Mouse (Mus musculus) thymus, adult 2 months (tissue): ENCODE results near the gene Cacna1s.

ENCODE experiments used
- CTCF ChIP-seq: fragments of 200-500 bp; IDR thresholded peaks from 2 replicates; pipeline ENCODE4 v1.5.1; 2012; ENCODE audit warnings: mild to moderate bottlenecking, control low read depth, low read length, moderate library complexity, borderline replicate concordance; ENCODE audit not compliant: control insufficient read depth, poor library complexity, insufficient read depth; ENCODE audit errors: extremely low read depth
- POLR2A ChIP-seq: fragments of 200-500 bp; IDR thresholded peaks from 2 replicates; pipeline ENCODE4 v1.6.1; 2012; ENCODE audit warnings: mild to moderate bottlenecking, low read length, control low read depth, moderate library complexity; ENCODE audit not compliant: control insufficient read depth, poor library complexity, insufficient read depth; ENCODE audit errors: extremely low read depth

DNA sequence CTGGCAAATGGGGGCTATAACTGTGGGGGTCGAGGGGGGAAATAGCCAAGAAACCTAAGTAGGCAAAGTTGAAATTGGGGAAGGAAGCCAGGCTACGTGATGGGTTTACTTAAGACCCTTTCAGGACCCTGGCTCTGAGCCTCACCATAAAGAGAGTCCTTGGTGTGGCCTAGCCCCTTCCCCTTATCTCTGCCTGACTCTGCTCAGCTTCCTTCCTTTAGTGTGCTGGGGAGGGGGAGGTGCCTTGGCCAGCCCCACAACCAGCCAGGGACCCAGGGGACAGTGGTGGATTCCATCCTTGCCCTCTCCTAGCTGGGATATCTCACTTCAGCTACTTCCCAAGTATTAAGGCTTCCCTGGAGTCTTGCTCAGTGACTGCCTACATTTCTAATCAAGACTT, 82.0 kb downstream of the Cacna1s start:
- TF ChIP-seq CTCF, result no peak
- TF ChIP-seq POLR2A, result no peak
